Mouse (Mus musculus) frontal cortex, adult 2 months (tissue): Measurements from ENCODE around the gene 2010111I01Rik. TPM values are rescaled to one million over a fixed set of nuclear protein-coding genes. Genes with fewer than 3 reads are reported as not detected.
A peak's percentile ranks its signal among the peaks of the same experiment; 100 is the strongest.

ENCODE experiments used
- DNase-seq, 2 experiments: peaks; one replicate each; pipeline ENCODE4 v3.0.0; 2022; ENCODE audit warnings: low spot score in 1 of 2; ENCODE audit errors: extremely low spot score in 1 of 2
- polyA plus RNA-seq: library from polyadenylated mRNA; depleted of rRNA; stranded (reverse); fragments of >200 nt; gene quantifications from 2 replicates; pipeline ENCODE4 v1.2.3, GENCODE M21; 2012

The 2010111I01Rik gene
- polyA plus RNA-seq, 1 experiment: 95.5 TPM

GRCm38 (mm10) chr13:63146604-63147188 lies 182.0 kb downstream of the 2010111I01Rik start:
- DNase-seq: no peak

GRCm38 (mm10) chr13:63148157-63148556 lies 183.5 kb downstream of the 2010111I01Rik start:
- DNase-seq: no peak

- DNase-seq: peak in 1 of 2 experiments; percentile 0
These were observed 185.9 kb downstream of the 2010111I01Rik start for GRCm38 (mm10) chr13:63150470-63151020.

- DNase-seq: no peak
These were observed 186.5 kb downstream of the 2010111I01Rik start for GRCm38 (mm10) chr13:63151028-63151738.

- DNase-seq: no peak
These were observed 187.8 kb downstream of the 2010111I01Rik start for GRCm38 (mm10) chr13:63152498-63152897.

- no peak for DNase-seq
These were observed 188.7 kb downstream of the 2010111I01Rik start for GRCm38 (mm10) chr13:63153397-63153796.

- peak in 1 of 2 experiments; percentile 55 for DNase-seq
These were observed 190.3 kb downstream of the 2010111I01Rik start for GRCm38 (mm10) chr13:63154851-63155571.

- DNase-seq: no peak
These were observed 191.6 kb downstream of the 2010111I01Rik start for GRCm38 (mm10) chr13:63156264-63156663.

GRCm38 (mm10) chr13:63170282-63171073 lies 205.8 kb downstream of the 2010111I01Rik start:
- DNase-seq: no peak

GRCm38 (mm10) chr13:63171347-63172096 lies 206.8 kb downstream of the 2010111I01Rik start:
- no peak for DNase-seq

- no peak for DNase-seq
These were observed 207.4 kb downstream of the 2010111I01Rik start for GRCm38 (mm10) chr13:63172097-63172445.

GRCm38 (mm10) chr13:63174252-63175020 lies 209.7 kb downstream of the 2010111I01Rik start:
- DNase-seq: no peak

GRCm38 (mm10) chr13:63176131-63176530 lies 211.4 kb downstream of the 2010111I01Rik start:
- no peak for DNase-seq

GRCm38 (mm10) chr13:63177232-63177631 lies 212.5 kb downstream of the 2010111I01Rik start:
- peak in 1 of 2 experiments; percentile 63 for DNase-seq

- DNase-seq: no peak
These were observed 216.0 kb downstream of the 2010111I01Rik start for GRCm38 (mm10) chr13:63180641-63181235.

GRCm38 (mm10) chr13:63184946-63185345 lies 220.3 kb downstream of the 2010111I01Rik start:
- no peak for DNase-seq

GRCm38 (mm10) chr13:63186217-63186616 lies 221.5 kb downstream of the 2010111I01Rik start:
- no peak for DNase-seq

- no peak for DNase-seq
These were observed 221.9 kb downstream of the 2010111I01Rik start for GRCm38 (mm10) chr13:63186642-63187041.
